Mouse (Mus musculus) thymus, adult 2 months (tissue): ENCODE results near the gene Fkbp1a. TPM values are rescaled to one million over a fixed set of nuclear protein-coding genes. Genes with fewer than 3 reads are reported as not detected.

Source experiments
- DNase-seq: peaks from one replicate; pipeline ENCODE4 v3.0.0; 2021
- H3K27ac ChIP-seq: fragments of 200-500 bp; 2 replicates; pipeline ENCODE4 v1.5.1; 2012; ENCODE audit warnings: low read length, control low read depth; ENCODE audit not compliant: control insufficient read depth, insufficient read depth
- H3K27me3 ChIP-seq: fragments of 200-500 bp; 2 replicates; pipeline ENCODE4 v1.6.1; 2012; ENCODE audit warnings: mild to moderate bottlenecking, low read length, moderate library complexity, mixed read lengths; ENCODE audit not compliant: control insufficient read depth, insufficient read depth
- H3K36me3 ChIP-seq: fragments of 200-500 bp; 2 replicates; pipeline ENCODE4 v1.6.1; 2012; ENCODE audit warnings: mild to moderate bottlenecking, low read length, moderate library complexity; ENCODE audit not compliant: control insufficient read depth, insufficient read depth
- H3K4me1 ChIP-seq: fragments of 200-500 bp; replicated peaks from 2 replicates; pipeline ENCODE4 v1.6.1; 2012; ENCODE audit warnings: low read length; ENCODE audit not compliant: control insufficient read depth, insufficient read depth
- H3K4me3 ChIP-seq: fragments of 200-500 bp; 2 replicates; pipeline ENCODE4 v1.5.1; 2012; ENCODE audit warnings: mild to moderate bottlenecking, low read length, control low read depth, moderate library complexity; ENCODE audit not compliant: control insufficient read depth, insufficient read depth
- CTCF ChIP-seq: fragments of 200-500 bp; IDR thresholded peaks from 2 replicates; pipeline ENCODE4 v1.5.1; 2012; ENCODE audit warnings: mild to moderate bottlenecking, control low read depth, low read length, moderate library complexity, borderline replicate concordance; ENCODE audit not compliant: control insufficient read depth, poor library complexity, insufficient read depth; ENCODE audit errors: extremely low read depth
- POLR2A ChIP-seq: fragments of 200-500 bp; IDR thresholded peaks from 2 replicates; pipeline ENCODE4 v1.6.1; 2012; ENCODE audit warnings: mild to moderate bottlenecking, low read length, control low read depth, moderate library complexity; ENCODE audit not compliant: control insufficient read depth, poor library complexity, insufficient read depth; ENCODE audit errors: extremely low read depth
- WGBS: fragments of 180-500 bp; shearing (Covaris S2); methylation state at CpG from one replicate; pipeline ENCODE4 v1.1.7; 2018; 5-methylcytosine and 5-hydroxymethylcytosine counted together
- polyA plus RNA-seq: library from polyadenylated mRNA; depleted of rRNA; stranded (reverse); fragments of >200 nt; gene quantifications from 2 replicates; pipeline ENCODE4 v1.2.3, GENCODE M21; 2012

Fkbp1a gene
- polyA plus RNA-seq, 1 experiment: 146 TPM

- H3K4me1 ChIP-seq: peaks cover 6% of the 10 kb centered on the region
- WGBS: 2% methylated on average over 38 of the region's 38 CpGs
- TF ChIP-seq POLR2A (no peak; the same call in 1 of the 2 replicates), CTCF (no peak; the same call in 1 of the 2 replicates)
- peak; percentile 56 for DNase-seq
- no peaks in the 10 kb centered on the region for H3K27me3 ChIP-seq
- H3K36me3 ChIP-seq: no peaks in the 10 kb centered on the region
- peak overlapping the region; percentile 18; the same call in 1 of the 2 replicates for H3K27ac ChIP-seq
- H3K4me3 ChIP-seq: peak overlapping the region; percentile 83
Measured at GRCm38 (mm10) chr2:151575699-151576389, 33.6 kb downstream of the Fkbp1a start.

DNA sequence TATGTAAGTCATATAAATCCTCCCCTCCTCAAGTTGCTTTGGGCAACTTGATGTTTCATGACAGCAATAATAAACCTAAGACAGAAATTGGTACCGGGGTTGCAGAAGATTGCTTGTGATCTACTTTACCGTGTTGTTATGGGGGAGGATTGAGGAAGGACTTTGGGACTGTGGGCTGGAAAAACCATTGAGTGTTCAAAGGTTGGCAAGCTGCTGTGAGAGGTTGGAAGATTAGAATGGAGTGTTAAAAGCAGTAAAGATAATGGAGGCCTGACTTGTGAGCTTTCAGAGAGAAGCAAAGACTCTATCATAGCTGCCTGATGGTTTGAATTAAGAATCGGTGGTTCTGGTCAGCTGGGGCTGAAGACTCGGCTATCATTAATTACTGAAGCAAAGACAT lies 36.9 kb downstream of the Fkbp1a start:
- H3K27ac ChIP-seq: no peak overlapping the region
- H3K4me1 ChIP-seq: peaks cover 6% of the 10 kb centered on the region
- TF ChIP-seq CTCF: no peak
- no peak for TF ChIP-seq POLR2A
- WGBS: 90% methylated on average over 4 of the region's 4 CpGs
- DNase-seq: no peak
- no peaks in the 10 kb centered on the region for H3K36me3 ChIP-seq
- H3K27me3 ChIP-seq: no peaks in the 10 kb centered on the region
- H3K4me3 ChIP-seq: no peak overlapping the region

DNA sequence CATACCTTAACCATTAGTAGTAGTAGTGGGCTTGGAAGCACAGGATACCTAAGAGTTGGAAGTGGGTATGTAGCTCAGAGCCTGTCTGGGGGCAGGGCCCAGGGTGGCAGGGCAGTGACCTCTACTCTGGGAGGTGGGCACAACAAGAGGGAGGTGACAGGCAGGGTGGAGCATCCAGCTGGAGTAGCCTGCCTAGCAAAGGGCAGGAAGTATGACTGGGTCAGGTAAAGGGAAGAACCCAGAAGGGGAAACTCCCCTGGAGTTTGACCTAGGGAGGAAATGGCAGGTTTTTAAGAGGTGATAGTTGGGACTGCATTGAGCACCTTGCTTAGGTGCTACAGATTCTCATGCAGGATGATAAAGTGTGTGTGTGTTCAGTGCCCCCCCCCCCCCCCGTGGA lies 38.7 kb downstream of the Fkbp1a start:
- DNase-seq: no peak
- WGBS: 50% methylated on average over 1 of the region's 1 CpGs
- Histone ChIP-seq H3K27ac (no peak overlapping the region), H3K36me3 (no peaks in the 10 kb centered on the region), H3K4me1 (no peaks in the 10 kb centered on the region), H3K27me3 (no peaks in the 10 kb centered on the region), H3K4me3 (no peak overlapping the region)
- TF ChIP-seq CTCF: no peak
- TF ChIP-seq POLR2A: no peak

GRCm38 (mm10) chr2:151585934-151586333 lies 43.7 kb downstream of the Fkbp1a start:
- Histone ChIP-seq H3K27me3 (no peaks in the 10 kb centered on the region), H3K4me1 (no peaks in the 10 kb centered on the region), H3K36me3 (no peaks in the 10 kb centered on the region), H3K4me3 (no peak overlapping the region), H3K27ac (no peak overlapping the region)
- 13% methylated on average over 3 of the region's 3 CpGs for WGBS
- DNase-seq: no peak
- TF ChIP-seq CTCF (no peak), POLR2A (no peak)

- no peak for DNase-seq
- TF ChIP-seq POLR2A (no peak), CTCF (no peak)
- H3K27ac ChIP-seq: no peak overlapping the region
- WGBS: 61% methylated on average over 1 of the region's 1 CpGs
- H3K36me3 ChIP-seq: no peaks in the 10 kb centered on the region
- H3K27me3 ChIP-seq: no peaks in the 10 kb centered on the region
- H3K4me3 ChIP-seq: no peak overlapping the region
- no peaks in the 10 kb centered on the region for H3K4me1 ChIP-seq
Measured at GRCm38 (mm10) chr2:151586807-151587206, 44.5 kb downstream of the Fkbp1a start.

DNA sequence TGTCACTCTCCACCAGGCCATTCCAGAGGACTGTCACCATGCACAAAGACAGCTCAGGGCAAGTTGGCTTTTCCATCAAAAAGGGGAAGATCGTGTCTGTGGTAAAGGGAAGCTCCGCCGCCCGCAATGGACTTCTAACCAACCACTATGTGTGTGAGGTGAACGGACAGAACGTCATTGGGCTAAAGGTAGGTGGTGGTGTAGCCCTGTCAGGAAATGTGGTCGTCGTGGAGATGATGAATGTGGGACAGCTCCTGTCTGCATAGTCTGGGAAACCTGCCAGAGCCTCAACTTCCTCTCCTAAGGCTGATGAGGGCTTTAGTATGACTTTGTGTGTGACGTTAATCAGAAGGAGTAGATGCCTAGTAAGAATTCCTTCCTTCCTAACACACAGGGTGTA lies 45.0 kb downstream of the Fkbp1a start:
- no peaks in the 10 kb centered on the region for H3K4me1 ChIP-seq
- no peak overlapping the region for H3K4me3 ChIP-seq
- H3K27me3 ChIP-seq: no peaks in the 10 kb centered on the region
- no peak for DNase-seq
- H3K36me3 ChIP-seq: no peaks in the 10 kb centered on the region
- 4% methylated on average over 9 of the region's 9 CpGs for WGBS
- H3K27ac ChIP-seq: no peak overlapping the region
- TF ChIP-seq CTCF (no peak), POLR2A (no peak)

DNA sequence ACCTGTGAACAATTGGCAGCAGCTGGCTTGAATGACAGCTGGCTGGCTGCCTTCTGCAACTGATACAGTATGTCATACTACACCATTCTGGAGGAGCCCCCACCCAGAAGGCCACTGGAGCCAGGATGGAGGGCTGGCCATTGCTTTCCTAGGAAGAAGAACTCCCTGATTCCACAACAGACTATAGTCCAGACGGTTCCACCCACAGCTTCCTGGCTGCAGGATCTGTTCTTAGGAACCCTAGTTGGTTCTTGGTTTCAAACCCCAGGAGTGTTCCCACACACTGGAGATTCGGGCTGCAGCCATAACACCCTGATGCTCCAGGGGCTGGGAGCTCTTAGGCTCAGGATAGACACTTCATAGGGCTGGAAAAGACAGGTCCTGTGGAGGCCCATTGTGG lies 55.8 kb downstream of the Fkbp1a start:
- no peak for DNase-seq
- H3K36me3 ChIP-seq: no peaks in the 10 kb centered on the region
- no peaks in the 10 kb centered on the region for H3K4me1 ChIP-seq
- H3K27ac ChIP-seq: no peak overlapping the region
- H3K4me3 ChIP-seq: no peak overlapping the region
- H3K27me3 ChIP-seq: no peaks in the 10 kb centered on the region
- no peak for TF ChIP-seq POLR2A
- no peak for TF ChIP-seq CTCF
- 89% methylated on average over 2 of the region's 2 CpGs for WGBS
